Mouse (Mus musculus) hindbrain, embryonic 14.5 days (tissue): ENCODE measurements around the gene Anapc5. TPM values are rescaled to one million over a fixed set of nuclear protein-coding genes. Genes with fewer than 3 reads are reported as not detected.

Experiments
- ATAC-seq: fragments of 200-750 bp; cut with Nextera tagmentation; 2 replicates; pipeline ENCODE4 v1.8.0; 2017; ENCODE audit warnings: moderate number of reproducible peaks, mild to moderate bottlenecking, moderate TSS enrichment, moderate library complexity; ENCODE audit not compliant: low FRiP score
- DNase-seq: peaks from one replicate; pipeline ENCODE4 v3.0.0-alpha.2; 2015; ENCODE audit warnings: low spot score
- H3K27ac ChIP-seq: fragments of 300-500 bp; sonication (generic); 2 replicates; pipeline ENCODE4 v1.5.1; 2014; ENCODE audit warnings: mild to moderate bottlenecking, moderate library complexity
- H3K27me3 ChIP-seq: fragments of 300-500 bp; sonication (generic); 2 replicates; pipeline ENCODE4 v1.6.1; 2014; ENCODE audit warnings: mild to moderate bottlenecking, low read length, mixed read lengths; ENCODE audit not compliant: control insufficient read depth, insufficient read depth
- H3K36me3 ChIP-seq: fragments of 300-500 bp; sonication (generic); replicated peaks from 2 replicates; pipeline ENCODE4 v1.6.1; 2014; ENCODE audit not compliant: control insufficient read depth, insufficient read depth
- H3K4me1 ChIP-seq: fragments of 300-500 bp; sonication (generic); replicated peaks from 2 replicates; pipeline ENCODE4 v1.6.1; 2014; ENCODE audit warnings: antibody characterized with exemption, low read length, mixed read lengths; ENCODE audit not compliant: control insufficient read depth, insufficient read depth
- H3K4me2 ChIP-seq: fragments of 300-500 bp; sonication (generic); replicated peaks from 2 replicates; pipeline ENCODE4 v1.6.1; 2014; ENCODE audit warnings: mild to moderate bottlenecking, moderate library complexity
- H3K4me3 ChIP-seq: fragments of 300-500 bp; sonication (generic); replicated peaks from 2 replicates; pipeline ENCODE4 v1.5.1; 2014; ENCODE audit warnings: mild to moderate bottlenecking, low read length
- H3K9ac ChIP-seq: fragments of 300-500 bp; sonication (generic); 2 replicates; pipeline ENCODE4 v1.6.1; 2014
- H3K9me3 ChIP-seq: fragments of 300-500 bp; sonication (generic); 2 replicates; pipeline ENCODE4 v1.6.1; 2016; ENCODE audit warnings: low read length; ENCODE audit not compliant: control insufficient read depth
- WGBS: fragments of 180-500 bp; shearing (Covaris S2); extraction: QIAGEN DNeasy Blood & Tissue Kit; methylation state at CpG from one replicate; pipeline ENCODE4 v1.1.7; 2014; 5-methylcytosine and 5-hydroxymethylcytosine counted together
- polyA plus RNA-seq: library from polyadenylated mRNA; unstranded; fragments of >200 nt; fragmentation: Nextera tagmentation; extraction: Ambion mirVana; gene quantifications from 2 replicates; pipeline ENCODE4 v1.2.1, GENCODE M21; 2014

Anapc5 gene
- polyA plus RNA-seq, 1 experiment from 2014 or later: 487 TPM

- H3K4me3 ChIP-seq: no peak overlapping the region
- ATAC-seq: no peak
Measured at GRCm38 (mm10) chr5:122782066-122782465, 39.1 kb downstream of the Anapc5 start.

GRCm38 (mm10) chr5:122780791-122781432 is 40.2 kb downstream of the Anapc5 start:
- Histone ChIP-seq H3K4me3 (no peak overlapping the region), H3K36me3 (peaks cover 6% of the 10 kb centered on the region), H3K4me2 (no peak overlapping the region), H3K9ac (no peak overlapping the region), H3K9me3 (no peaks in the 10 kb centered on the region), H3K27me3 (no peaks in the 10 kb centered on the region), H3K4me1 (0 out of 2 replicates have a peak, but pooled peaks cover 12% of the 10 kb centered on the region), H3K27ac (no peak overlapping the region)
- DNase-seq (no peak), ATAC-seq (no peak)
- WGBS: 88% methylated on average over 19 of the region's 19 CpGs

More at GRCm38 (mm10) chr5:122782066-122782465, 39.1 kb downstream of the Anapc5 start:
- DNase-seq: no peak
- H3K27ac ChIP-seq: no peak overlapping the region
- H3K9me3 ChIP-seq: no peaks in the 10 kb centered on the region
- 0 out of 2 replicates have a peak, but pooled peaks cover 12% of the 10 kb centered on the region for H3K4me1 ChIP-seq
- no peaks in the 10 kb centered on the region for H3K27me3 ChIP-seq
- no peak overlapping the region for H3K4me2 ChIP-seq
- peaks cover 17% of the 10 kb centered on the region for H3K36me3 ChIP-seq
- WGBS: 68% methylated on average over 1 of the region's 1 CpGs
- no peak overlapping the region for H3K9ac ChIP-seq

GRCm38 (mm10) chr5:122779277-122779834 is 41.8 kb downstream of the Anapc5 start, which contains the start of gene Camkk2:
Gene Camkk2, minus strand, starts transcription at chr5:122779409.
- Histone ChIP-seq H3K9me3 (no peaks in the 10 kb centered on the region), H3K36me3 (no peaks in the 10 kb centered on the region), H3K4me1 (0 out of 2 replicates have a peak, but pooled peaks cover 12% of the 10 kb centered on the region), H3K4me3 (peak within 1 kb of the TSS; percentile 80), H3K9ac (peak within 1 kb of the TSS; percentile 90), H3K27me3 (no peaks in the 10 kb centered on the region), H3K4me2 (peak within 1 kb of the TSS; percentile 95), H3K27ac (peak within 1 kb of the TSS; percentile 67)
- peak; percentile 88 for ATAC-seq
- peak; percentile 91 for DNase-seq
- 0% methylated on average over 53 of the region's 63 CpGs for WGBS

GRCm38 (mm10) chr5:122778231-122779226 is 42.6 kb downstream of the Anapc5 start:
- peak overlapping the region; percentile 80 for H3K4me3 ChIP-seq
- WGBS: under 1% methylated on average over 49 of the region's 55 CpGs
- peak; percentile 56 for ATAC-seq

GRCm38 (mm10) chr5:122777322-122777721 is 43.8 kb downstream of the Anapc5 start:
- H3K4me2 ChIP-seq: peak overlapping the region; percentile 95
- ATAC-seq (no peak), DNase-seq (no peak)
- H3K27ac ChIP-seq: no peak overlapping the region
- H3K9ac ChIP-seq: no peak overlapping the region
- WGBS: 52% methylated on average over 2 of the region's 2 CpGs
- H3K27me3 ChIP-seq: no peaks in the 10 kb centered on the region
- 0 out of 2 replicates have a peak, but pooled peaks cover 12% of the 10 kb centered on the region for H3K4me1 ChIP-seq
- H3K4me3 ChIP-seq: 0 out of 2 replicates have a peak overlapping the region, but pooled peaks have one; percentile 80
- H3K36me3 ChIP-seq: no peaks in the 10 kb centered on the region
- no peaks in the 10 kb centered on the region for H3K9me3 ChIP-seq

More at GRCm38 (mm10) chr5:122778231-122779226, 42.6 kb downstream of the Anapc5 start:
- 0 out of 2 replicates have a peak, but pooled peaks cover 12% of the 10 kb centered on the region for H3K4me1 ChIP-seq
- H3K4me2 ChIP-seq: peak overlapping the region; percentile 95
- H3K36me3 ChIP-seq: no peaks in the 10 kb centered on the region
- H3K27ac ChIP-seq: peak overlapping the region; percentile 67
- H3K27me3 ChIP-seq: no peaks in the 10 kb centered on the region
- DNase-seq: no peak
- no peaks in the 10 kb centered on the region for H3K9me3 ChIP-seq
- H3K9ac ChIP-seq: peak overlapping the region; percentile 90

GRCm38 (mm10) chr5:122775646-122776286 is 45.4 kb downstream of the Anapc5 start:
- Histone ChIP-seq H3K4me2 (no peak overlapping the region), H3K36me3 (no peaks in the 10 kb centered on the region), H3K27me3 (no peaks in the 10 kb centered on the region), H3K9me3 (no peaks in the 10 kb centered on the region), H3K4me1 (0 out of 2 replicates have a peak, but pooled peaks cover 12% of the 10 kb centered on the region), H3K4me3 (no peak overlapping the region), H3K9ac (no peak overlapping the region), H3K27ac (no peak overlapping the region)
- WGBS: 87% methylated on average over 14 of the region's 14 CpGs
- DNase-seq (no peak), ATAC-seq (no peak)

- H3K27ac ChIP-seq: no peak overlapping the region
- H3K4me3 ChIP-seq: no peak overlapping the region
- H3K27me3 ChIP-seq: no peaks in the 10 kb centered on the region
- H3K9me3 ChIP-seq: no peaks in the 10 kb centered on the region
- DNase-seq (no peak), ATAC-seq (no peak)
- H3K36me3 ChIP-seq: no peaks in the 10 kb centered on the region
- H3K4me2 ChIP-seq: no peak overlapping the region
- WGBS: 83% methylated on average over 28 of the region's 28 CpGs
- no peak overlapping the region for H3K9ac ChIP-seq
- 0 out of 2 replicates have a peak, but pooled peaks cover 12% of the 10 kb centered on the region for H3K4me1 ChIP-seq
Measured at GRCm38 (mm10) chr5:122774743-122775611, 46.2 kb downstream of the Anapc5 start.

- no peak overlapping the region for H3K9ac ChIP-seq
- no peaks in the 10 kb centered on the region for H3K27me3 ChIP-seq
Measured at GRCm38 (mm10) chr5:122773756-122774155, 47.4 kb downstream of the Anapc5 start.

More at GRCm38 (mm10) chr5:122773756-122774155, 47.4 kb downstream of the Anapc5 start:
- ATAC-seq (no peak), DNase-seq (no peak)
- no peak overlapping the region for H3K4me3 ChIP-seq
- WGBS: 82% methylated on average over 11 of the region's 11 CpGs
- H3K27ac ChIP-seq: no peak overlapping the region
- 0 out of 2 replicates have a peak, but pooled peaks cover 12% of the 10 kb centered on the region for H3K4me1 ChIP-seq
- H3K9me3 ChIP-seq: no peaks in the 10 kb centered on the region
- no peak overlapping the region for H3K4me2 ChIP-seq
- H3K36me3 ChIP-seq: no peaks in the 10 kb centered on the region; the same call in 1 of the 2 replicates
